Mouse (Mus musculus) ES-Bruce4 (cell line): ENCODE measurements around the gene Spats2l. TPM values are rescaled to one million over a fixed set of nuclear protein-coding genes. Genes with fewer than 3 reads are reported as not detected.

Experiments used
- H3K27ac ChIP-seq: 2 replicates; pipeline ENCODE4 v1.5.1; 2012; ENCODE audit warnings: low read length, inconsistent platforms; ENCODE audit not compliant: insufficient read depth
- H3K27me3 ChIP-seq: 2 replicates; pipeline ENCODE4 v1.6.1; 2012; ENCODE audit warnings: mild to moderate bottlenecking, low read length, inconsistent platforms; ENCODE audit not compliant: control insufficient read depth, poor library complexity, insufficient read depth, severe bottlenecking
- H3K36me3 ChIP-seq: 2 replicates; pipeline ENCODE4 v1.6.1; 2012; ENCODE audit warnings: inconsistent platforms, mild to moderate bottlenecking, low read length, moderate library complexity; ENCODE audit not compliant: control insufficient read depth, poor library complexity, insufficient read depth, severe bottlenecking
- H3K4me1 ChIP-seq: one replicate; pipeline ENCODE4 v1.8.1; 2011; ENCODE audit warnings: low read length; ENCODE audit not compliant: control insufficient read depth, insufficient read depth
- H3K4me3 ChIP-seq: 2 replicates; pipeline ENCODE4 v1.5.1; 2011; ENCODE audit warnings: low read depth, mild to moderate bottlenecking, low read length
- H3K9ac ChIP-seq: 2 replicates; pipeline ENCODE4 v1.6.1; 2012; ENCODE audit warnings: low read depth, mild to moderate bottlenecking, inconsistent platforms; ENCODE audit not compliant: poor library complexity, severe bottlenecking
- H3K9me3 ChIP-seq: replicated peaks from 2 replicates; pipeline ENCODE4 v1.6.1; 2012; ENCODE audit warnings: mild to moderate bottlenecking, low read length, inconsistent platforms; ENCODE audit not compliant: control insufficient read depth, poor library complexity, insufficient read depth, severe bottlenecking
- CTCF ChIP-seq: IDR thresholded peaks from one replicate; pipeline ENCODE4 v1.8.1; 2011; ENCODE audit warnings: low read depth, low read length
- EP300 ChIP-seq: IDR thresholded peaks from 2 replicates; pipeline ENCODE4 v1.6.1; 2011; ENCODE audit warnings: low read depth, low read length; ENCODE audit not compliant: insufficient read depth
- POLR2A ChIP-seq: IDR thresholded peaks from one replicate; pipeline ENCODE4 v1.8.1; 2011; ENCODE audit warnings: low read length; ENCODE audit not compliant: insufficient read depth
- polyA plus RNA-seq: library from polyadenylated mRNA; stranded (reverse); fragments of >200 nt; gene quantifications from 2 replicates; pipeline ENCODE4 v1.2.4, GENCODE M21; 2011; ENCODE audit warnings: low read depth; ENCODE audit not compliant: missing spikeins, insufficient read depth, insufficient read length

Spats2l gene
- polyA plus RNA-seq, 1 experiment = 14.1 TPM

DNA sequence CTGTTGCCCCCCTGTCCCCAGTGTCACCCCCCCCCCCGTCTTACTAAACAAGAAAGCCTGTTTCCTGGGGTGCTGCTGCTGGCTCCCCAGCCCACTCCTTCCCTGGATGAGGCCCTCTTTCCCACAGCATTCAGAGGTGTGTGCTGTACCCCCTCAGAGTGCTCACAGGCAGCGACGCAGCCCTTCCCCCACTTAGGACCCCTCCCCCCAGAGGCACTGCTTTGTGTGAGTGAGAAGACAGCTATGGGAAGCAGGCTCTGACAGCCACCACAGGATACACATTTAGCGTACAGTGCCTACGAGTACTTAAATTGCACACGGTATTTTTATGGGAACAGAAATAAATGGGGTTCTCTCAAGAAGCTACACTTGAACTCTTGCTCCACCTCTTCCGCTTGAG, 33.9 kb downstream of the Spats2l start:
- Histone ChIP-seq H3K27me3 (no peaks in the 10 kb centered on the region), H3K4me1 (no peaks in the 10 kb centered on the region), H3K9me3 (no peaks in the 10 kb centered on the region), H3K4me3 (no peak overlapping the region), H3K36me3 (no peaks in the 10 kb centered on the region), H3K27ac (no peak overlapping the region), H3K9ac (no peak overlapping the region)
- TF ChIP-seq POLR2A = no peak
- no peak for TF ChIP-seq EP300
- no peak for TF ChIP-seq CTCF

DNA sequence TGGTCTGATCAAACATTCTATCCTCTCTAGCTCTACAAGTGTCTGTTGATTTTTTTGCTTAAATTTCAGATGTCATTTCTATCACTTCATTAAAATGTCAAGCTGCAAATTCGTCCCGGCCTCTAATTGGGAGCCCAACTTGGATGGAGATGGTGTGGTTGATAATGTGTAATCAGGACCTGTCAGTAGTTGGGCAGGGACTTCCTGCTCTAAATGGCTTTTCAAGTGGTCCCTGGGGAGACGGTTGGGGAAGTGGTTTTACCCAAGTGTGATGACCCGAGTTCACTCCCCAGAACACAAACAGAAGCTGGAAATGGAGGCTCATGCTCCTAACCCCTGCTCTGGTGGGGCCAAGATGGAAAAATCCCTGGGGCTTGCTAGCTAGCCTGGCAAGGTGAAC, 36.3 kb downstream of the Spats2l start:
- H3K4me3 ChIP-seq = no peak overlapping the region
- TF ChIP-seq POLR2A = no peak
- TF ChIP-seq CTCF = no peak
- no peak for TF ChIP-seq EP300

DNA sequence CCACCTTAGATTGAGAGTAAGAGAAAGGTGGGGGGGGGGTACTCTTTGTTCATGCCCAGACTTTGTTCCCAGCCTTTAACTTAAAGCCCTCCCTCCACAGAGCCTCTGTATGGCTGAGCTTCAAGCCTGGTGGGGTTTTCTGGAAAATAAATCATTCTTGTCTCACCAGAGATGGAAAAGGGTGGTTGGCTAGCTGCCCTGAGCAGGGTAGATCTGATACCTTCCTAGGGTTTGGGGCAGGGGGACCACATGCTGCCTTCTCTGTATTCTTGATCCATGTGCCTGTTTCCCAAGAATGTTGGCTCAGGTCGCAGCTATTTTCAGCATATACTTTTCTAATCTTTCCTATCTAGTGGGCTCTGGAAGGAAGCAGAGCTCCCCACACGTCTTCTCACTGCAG, 43.1 kb downstream of the Spats2l start:
- Histone ChIP-seq H3K4me1 (no peaks in the 10 kb centered on the region), H3K27ac (no peak overlapping the region), H3K27me3 (no peaks in the 10 kb centered on the region), H3K4me3 (no peak overlapping the region), H3K9me3 (no peaks in the 10 kb centered on the region), H3K9ac (no peak overlapping the region), H3K36me3 (no peaks in the 10 kb centered on the region)
- TF ChIP-seq CTCF (no peak), EP300 (no peak), POLR2A (no peak)

More for the DNA sequence above, 36.3 kb downstream of the Spats2l start:
- Histone ChIP-seq H3K27ac (no peak overlapping the region), H3K4me1 (no peaks in the 10 kb centered on the region), H3K9ac (no peak overlapping the region), H3K9me3 (no peaks in the 10 kb centered on the region), H3K36me3 (no peaks in the 10 kb centered on the region), H3K27me3 (no peaks in the 10 kb centered on the region)

DNA sequence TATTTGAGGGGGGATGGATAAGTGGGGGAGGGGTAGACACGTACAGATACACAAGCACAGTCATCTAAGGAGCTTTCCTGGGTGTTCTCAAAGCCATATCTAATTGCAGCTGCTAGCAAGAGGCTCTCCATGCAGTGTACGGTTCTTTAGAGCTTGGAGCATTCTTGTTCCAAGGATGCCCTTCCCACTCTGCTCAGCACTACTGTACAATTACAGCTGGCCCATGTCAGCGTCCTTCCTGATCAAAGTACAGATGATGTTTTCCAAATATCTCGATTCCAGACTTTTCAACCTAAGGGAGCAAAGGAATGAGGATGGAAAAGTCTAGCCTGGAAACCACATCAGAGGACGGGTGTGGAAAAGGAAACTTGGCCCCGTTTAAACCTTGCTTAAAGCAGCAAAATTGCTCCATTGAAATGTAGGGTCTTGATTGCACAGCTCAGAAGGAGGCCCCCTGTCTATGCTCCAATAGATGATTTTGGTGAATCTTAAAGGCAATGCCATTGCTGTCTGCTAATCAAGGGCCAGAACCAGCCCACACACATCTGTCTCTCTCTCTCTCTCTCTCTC, 46.6 kb downstream of the Spats2l start:
- Histone ChIP-seq H3K4me3 (no peak overlapping the region), H3K36me3 (no peaks in the 10 kb centered on the region), H3K27ac (no peak overlapping the region), H3K27me3 (no peaks in the 10 kb centered on the region), H3K4me1 (no peaks in the 10 kb centered on the region), H3K9ac (no peak overlapping the region), H3K9me3 (no peaks in the 10 kb centered on the region)
- TF ChIP-seq POLR2A (no peak), EP300 (no peak), CTCF (no peak)

DNA sequence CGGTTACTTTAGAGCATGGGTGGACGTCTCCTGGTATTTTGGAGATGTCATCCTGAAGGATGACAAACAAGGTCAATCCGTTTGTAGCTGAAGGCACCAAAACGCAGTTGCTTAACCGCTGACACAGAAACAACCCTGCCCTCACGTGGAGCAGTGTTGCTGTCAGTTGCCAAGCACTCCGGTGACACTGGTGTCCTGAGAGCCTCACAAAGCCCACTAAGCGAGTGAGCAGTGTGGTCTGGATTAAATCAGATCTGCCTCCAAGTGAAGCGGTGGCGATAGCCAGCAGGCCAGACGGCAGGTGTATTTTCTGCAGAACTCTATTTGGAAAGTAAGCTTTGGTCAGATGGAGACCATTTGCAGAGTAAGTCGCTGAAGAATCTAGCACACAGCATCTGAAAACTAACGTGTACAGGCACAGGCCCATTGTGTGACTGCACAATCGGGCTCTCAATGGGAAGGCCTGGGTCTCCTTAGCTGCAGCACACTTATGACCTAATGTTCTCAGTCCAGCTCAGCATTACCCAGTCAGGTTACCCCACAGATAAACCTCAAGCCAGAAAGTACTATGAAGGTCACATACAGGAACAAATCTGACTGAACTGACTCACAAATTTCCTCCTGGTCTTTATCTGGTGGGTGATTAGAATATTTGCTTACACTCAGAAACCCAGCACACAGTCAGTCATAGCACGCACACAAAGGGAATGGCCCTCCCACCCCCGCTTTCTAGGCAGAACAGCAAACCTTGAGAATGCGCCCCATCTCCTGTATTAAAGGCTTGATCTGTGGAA, 51.2 kb downstream of the Spats2l start:
- H3K9me3 ChIP-seq = no peaks in the 10 kb centered on the region
- no peak overlapping the region for H3K9ac ChIP-seq
- H3K4me1 ChIP-seq = no peaks in the 10 kb centered on the region
- no peaks in the 10 kb centered on the region for H3K27me3 ChIP-seq
- no peak overlapping the region for H3K27ac ChIP-seq
- no peak overlapping the region for H3K4me3 ChIP-seq
- no peaks in the 10 kb centered on the region for H3K36me3 ChIP-seq
- no peak for TF ChIP-seq CTCF
- TF ChIP-seq POLR2A = no peak
- no peak for TF ChIP-seq EP300

DNA sequence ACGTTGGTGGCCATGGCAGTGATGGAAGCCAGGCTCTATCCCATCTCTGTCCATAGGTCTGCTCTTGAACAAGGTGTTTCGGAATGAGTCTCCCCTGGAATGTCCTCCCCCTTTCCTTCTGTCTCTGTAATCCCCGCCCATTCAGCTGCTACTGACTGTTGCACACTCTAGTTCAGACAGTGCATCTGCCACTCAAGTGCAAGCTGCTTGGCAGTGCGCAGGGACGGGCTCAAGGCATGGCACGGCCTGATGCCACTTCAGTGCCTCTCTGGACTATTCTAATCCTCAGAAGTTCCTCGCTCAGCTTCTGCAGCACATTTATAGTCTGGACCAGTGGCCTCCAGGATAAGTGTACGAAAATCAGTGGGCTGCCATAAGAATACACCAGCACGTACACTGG, 52.3 kb downstream of the Spats2l start:
- Histone ChIP-seq H3K27me3 (no peaks in the 10 kb centered on the region), H3K4me1 (no peaks in the 10 kb centered on the region)

More for the DNA sequence above, 52.3 kb downstream of the Spats2l start:
- Histone ChIP-seq H3K9me3 (no peaks in the 10 kb centered on the region), H3K4me3 (no peak overlapping the region), H3K36me3 (no peaks in the 10 kb centered on the region), H3K27ac (no peak overlapping the region), H3K9ac (no peak overlapping the region)
- TF ChIP-seq POLR2A (no peak), CTCF (no peak), EP300 (no peak)
